Mouse (Mus musculus): ENCODE measurements around the gene Azgp1. TPM values are rescaled to one million over a fixed set of nuclear protein-coding genes. Genes with fewer than 3 reads are reported as not detected.

Gene Azgp1
- 0.04 TPM in 1 of 2 replicates, not detected in the other for polyA plus RNA-seq (2012; rRNA removed)

DNA sequence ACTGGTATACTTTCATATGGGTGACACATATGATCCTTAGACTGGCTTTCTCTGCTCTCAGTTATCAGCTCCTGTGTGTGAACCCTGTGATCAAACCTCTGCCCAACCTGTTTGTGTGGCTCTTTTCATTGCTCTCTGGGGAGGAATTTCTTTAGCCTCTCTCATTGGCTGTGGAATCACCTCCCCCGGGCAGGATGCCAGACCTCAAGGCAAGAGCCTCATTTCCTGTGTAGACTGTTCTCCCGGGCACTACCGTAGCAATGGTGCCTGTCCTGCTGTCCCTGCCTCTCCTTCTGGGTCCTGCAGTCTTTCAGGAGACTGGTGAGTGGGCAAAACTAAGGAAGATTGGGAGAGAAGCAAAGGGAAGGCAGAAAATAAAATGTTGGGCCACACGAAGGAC, at the start of gene Azgp1:
Gene Azgp1, plus strand, starts transcription at position 221 of the 400 bp plus-strand sequence.

DNA sequence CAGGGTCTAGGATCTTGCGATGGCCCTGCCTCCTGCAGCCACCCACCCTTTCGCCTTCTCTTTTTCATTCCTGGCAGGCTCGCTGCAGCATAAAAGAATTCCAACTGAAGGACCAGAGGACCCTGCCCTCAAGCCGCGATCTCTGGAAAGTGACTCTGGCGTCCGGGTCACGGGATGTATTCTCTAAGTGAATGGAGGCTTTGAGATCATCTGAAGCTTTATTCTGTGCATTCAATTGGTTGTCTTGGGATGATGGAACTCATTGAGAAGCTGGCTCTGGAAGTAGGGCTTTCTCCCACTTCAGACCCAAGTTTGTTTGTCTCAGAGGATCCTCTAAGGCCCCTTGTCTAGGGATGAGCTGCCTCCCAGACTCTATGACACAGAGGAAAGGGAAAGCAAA, 18.4 kb upstream of the Azgp1 start, which contains the start of gene Gjc3:
Gene Gjc3, minus strand, starts transcription at position 154 of the 400 bp plus-strand sequence.

DNA sequence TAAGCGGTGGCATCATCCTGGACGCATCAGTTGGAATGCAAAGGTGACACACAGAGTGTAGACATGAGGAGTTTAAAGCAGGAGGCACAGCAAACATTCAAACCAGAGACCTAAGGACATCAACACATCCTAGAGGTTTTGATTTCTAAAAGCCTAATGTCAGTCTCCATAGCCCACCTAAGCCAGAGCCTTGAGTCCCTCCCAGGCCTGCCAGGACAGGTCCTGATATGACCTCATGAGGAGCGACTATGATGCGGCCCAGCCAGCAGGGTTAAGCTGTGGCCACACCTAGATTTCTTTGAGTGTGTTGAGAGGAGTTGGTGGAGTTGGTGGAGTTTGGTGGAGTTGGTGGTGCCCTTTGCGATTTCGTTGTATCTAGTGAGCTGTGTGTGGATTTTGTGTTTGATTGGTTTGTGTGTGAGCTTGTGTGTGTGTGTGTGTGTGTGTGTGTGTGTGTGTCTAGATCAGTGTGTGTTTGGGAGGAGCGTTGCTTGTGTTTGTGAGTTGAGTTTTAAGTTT, 39.7 kb downstream of the Azgp1 start, which contains the start of the genes Smok3a and Smok3b:
Gene Smok3a, plus strand, starts transcription at position 301 of the 519 bp plus-strand sequence.
Gene Smok3b, plus strand, starts transcription at position 469 of the 519 bp plus-strand sequence.

Other genes starting within 250 kb of the Azgp1 start
- 180 and 212 TPM in 2 replicates for gene Nyap1, start 239.9 kb upstream of the Azgp1 start, polyA plus RNA-seq (2012; rRNA removed)
- gene Tsc22d4, start 235.8 kb upstream of the Azgp1 start, polyA plus RNA-seq (2012; rRNA removed), result 68.3 and 79.4 TPM in 2 replicates
- gene Ppp1r35, start 202.7 kb upstream of the Azgp1 start, polyA plus RNA-seq (2012; rRNA removed), result 46.6 and 55.4 TPM in 2 replicates
- gene Mepce, start 193.9 kb upstream of the Azgp1 start, polyA plus RNA-seq (2012; rRNA removed), result 30.1 and 30.3 TPM in 2 replicates
- 9.8 and 11.7 TPM in 2 replicates for gene Zcwpw1, start 193.7 kb upstream of the Azgp1 start, polyA plus RNA-seq (2012; rRNA removed)
- gene Pilra, start 145.2 kb upstream of the Azgp1 start, polyA plus RNA-seq (2012; rRNA removed), result 0.25 and 0.45 TPM in 2 replicates
- 0.04 TPM in 1 of 2 replicates, not detected in the other for gene Pilrb1, start 123.4 kb upstream of the Azgp1 start, polyA plus RNA-seq (2012; rRNA removed)
- gene Pilrb2, start 109.7 kb upstream of the Azgp1 start, polyA plus RNA-seq (2012; rRNA removed), result 0.05 TPM in 1 of 2 replicates, not detected in the other
- gene Cyp3a13, start 59.9 kb upstream of the Azgp1 start, polyA plus RNA-seq (2012; rRNA removed), result 0.03 and 0.08 TPM in 2 replicates
- 1.1 and 2.6 TPM in 2 replicates for gene Gjc3, start 18.4 kb upstream of the Azgp1 start, polyA plus RNA-seq (2012; rRNA removed)
- gene Smok3a, start 39.7 kb downstream of the Azgp1 start, polyA plus RNA-seq (2012; rRNA removed), result not detected in 2 replicates
- gene Smok3b, start 39.9 kb downstream of the Azgp1 start, polyA plus RNA-seq (2012; rRNA removed), result not detected in 2 replicates
- gene Smok3c, start 71.7 kb downstream of the Azgp1 start, polyA plus RNA-seq (2012; rRNA removed), result not detected in 2 replicates
- gene Zkscan1, start 103.6 kb downstream of the Azgp1 start, polyA plus RNA-seq (2012; rRNA removed), result 16.3 and 16.6 TPM in 2 replicates
- 53.8 and 55.9 TPM in 2 replicates for gene Zscan21, start 135.4 kb downstream of the Azgp1 start, polyA plus RNA-seq (2012; rRNA removed)
- gene Zfp113, start 174.2 kb downstream of the Azgp1 start, polyA plus RNA-seq (2012; rRNA removed), result 7.2 and 7.7 TPM in 2 replicates
- gene Cops6, start 179.6 kb downstream of the Azgp1 start, polyA plus RNA-seq (2012; rRNA removed), result 145 and 155 TPM in 2 replicates
- 55.8 and 57.0 TPM in 2 replicates for gene Ap4m1, start 190.5 kb downstream of the Azgp1 start, polyA plus RNA-seq (2012; rRNA removed)
- 69.5 and 80.0 TPM in 2 replicates for gene Mcm7, start 190.9 kb downstream of the Azgp1 start, polyA plus RNA-seq (2012; rRNA removed)
- 63.8 and 66.1 TPM in 2 replicates for gene Taf6, start 205.9 kb downstream of the Azgp1 start, polyA plus RNA-seq (2012; rRNA removed)
- gene Cnpy4, start 206.0 kb downstream of the Azgp1 start, polyA plus RNA-seq (2012; rRNA removed), result 21.2 and 21.5 TPM in 2 replicates
- gene Mblac1, start 212.8 kb downstream of the Azgp1 start, polyA plus RNA-seq (2012; rRNA removed), result 9.0 and 9.2 TPM in 2 replicates
- gene Nxpe5, start 244.4 kb downstream of the Azgp1 start, polyA plus RNA-seq (2012; rRNA removed), result not detected in 2 replicates